Mouse (Mus musculus) CD4-positive, CD25-positive, alpha-beta regulatory T cell, adult 4 months (primary cell): ENCODE data around the gene Car7. TPM values are rescaled to one million over a fixed set of nuclear protein-coding genes. Genes with fewer than 3 reads are reported as not detected.

Experiments used
- ATAC-seq: one replicate; pipeline ENCODE4 v1.8.0; 2017
- polyA plus RNA-seq, 2 experiments: library from polyadenylated mRNA; unstranded; fragments of 100-300 nt; shearing (Covaris generic); gene quantifications; one replicate each; pipeline ENCODE4 v1.2.1; 2017

Gene Car7
- 1 to 10 TPM; 4.5 to 7.3 TPM for polyA plus RNA-seq

DNA sequence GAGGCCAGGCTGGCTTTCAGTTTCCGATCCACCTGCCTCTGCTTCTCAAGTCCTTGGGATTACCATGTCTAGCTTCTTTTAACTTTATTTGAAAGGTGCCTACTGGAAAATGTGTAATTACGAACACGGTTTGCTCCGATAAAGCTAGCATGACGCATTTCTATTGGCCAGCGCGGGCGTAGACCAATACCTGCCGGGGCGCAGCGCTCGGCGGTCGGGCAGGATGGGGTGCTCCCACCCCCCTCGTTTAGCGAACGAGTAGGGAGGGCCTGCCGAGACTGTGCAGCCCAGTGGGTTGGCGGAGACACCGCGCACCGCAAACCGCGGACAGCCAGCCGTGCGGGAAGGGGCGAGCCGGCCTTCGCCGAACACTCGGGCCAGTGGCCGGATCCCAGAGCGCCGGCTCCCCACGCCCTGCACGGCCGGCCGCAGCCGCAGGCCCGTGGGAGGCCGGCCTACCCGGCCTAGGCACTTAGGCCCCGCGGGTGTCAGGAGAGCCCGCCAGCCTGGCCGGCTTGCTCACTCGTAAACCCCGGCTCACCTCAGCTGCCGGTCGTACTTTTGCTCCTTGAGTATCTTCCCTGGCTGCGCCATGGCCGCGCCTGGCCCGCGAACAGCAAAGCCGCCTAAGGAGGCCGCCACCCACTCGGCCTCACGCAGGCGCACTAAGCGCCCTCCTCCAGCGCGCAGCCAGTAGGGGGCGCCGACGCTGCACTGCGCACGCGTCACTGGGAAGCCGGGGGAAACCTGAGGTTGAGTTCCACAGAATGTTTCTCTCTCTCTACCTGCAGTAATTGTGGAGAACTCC is at the start of gene Car7, which contains the start of gene Nae1:
Gene Car7 (plus strand): TSS at position 719 of the 808 bp plus-strand sequence.
Gene Nae1 (minus strand): TSS at position 667 of the 808 bp plus-strand sequence.
- ATAC-seq: peak; percentile 81

DNA sequence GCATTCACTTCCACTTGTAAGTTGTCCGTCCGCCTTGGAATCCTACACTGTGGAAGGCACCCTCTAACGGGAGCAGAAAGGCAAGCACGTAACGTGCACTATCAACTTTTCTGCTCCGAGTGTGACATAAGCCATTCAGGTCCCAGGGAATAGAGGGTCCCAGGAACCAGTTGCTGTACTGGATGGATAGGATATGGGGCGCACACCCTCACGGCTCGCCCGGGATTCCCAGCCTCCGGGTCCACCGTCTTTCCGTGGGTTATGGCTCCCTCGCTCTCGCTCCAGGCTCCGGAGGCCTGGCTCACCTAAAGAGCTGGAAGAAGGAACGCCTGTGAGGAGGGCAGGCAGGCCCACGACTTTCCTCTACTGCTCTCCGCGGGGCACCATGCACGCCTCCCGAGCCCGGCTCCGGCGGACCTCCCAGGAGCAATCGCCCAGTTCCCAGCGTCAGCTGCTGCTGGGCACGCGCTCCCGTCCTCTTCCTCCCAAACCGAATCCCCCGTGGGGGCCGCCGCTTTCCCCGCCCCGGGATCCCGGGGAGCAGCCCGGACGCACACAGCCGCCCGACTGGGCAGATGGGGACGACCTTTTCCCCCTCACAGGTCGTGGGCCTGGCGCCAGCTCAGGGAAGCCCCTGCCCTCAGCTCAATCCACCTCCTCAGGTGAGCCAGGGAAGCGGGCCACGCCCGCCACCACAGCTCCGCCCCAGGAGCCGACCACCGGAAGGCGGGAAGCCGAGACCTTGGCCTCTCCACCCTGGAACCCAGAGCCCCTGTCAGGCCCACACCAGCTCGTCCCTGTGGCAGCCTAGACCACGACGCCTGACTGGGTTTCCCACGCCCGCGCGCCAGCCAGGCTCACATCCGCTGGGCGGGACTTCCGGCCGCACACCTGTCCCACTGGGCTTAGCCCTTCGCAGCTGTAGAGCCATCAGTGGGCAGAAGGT is 25.2 kb upstream of the Car7 start, which contains the start of gene Terb1:
Gene Terb1 (minus strand): TSS at position 850 of the 946 bp plus-strand sequence.
- ATAC-seq: peak; percentile 94

DNA sequence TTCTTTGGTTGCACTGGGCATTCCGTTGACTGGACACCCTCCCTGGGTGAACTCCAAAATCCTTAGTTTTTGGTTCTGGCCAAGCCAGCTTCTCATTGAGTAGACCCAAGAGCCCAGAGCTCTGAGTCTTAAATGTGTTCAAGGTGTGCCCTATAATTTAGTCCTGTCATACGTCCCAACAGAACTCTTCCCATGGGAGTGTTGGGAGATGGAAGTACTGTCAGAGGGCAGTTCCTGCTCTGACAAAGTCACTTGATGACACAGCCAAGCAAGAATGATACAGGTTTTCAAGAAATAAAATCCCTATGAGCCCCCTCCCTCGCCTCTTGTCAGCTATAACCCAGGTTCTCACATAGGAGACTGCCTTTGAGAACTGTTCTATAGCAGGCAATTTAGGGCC is 24.4 kb upstream of the Car7 start:
- ATAC-seq: no peak

DNA sequence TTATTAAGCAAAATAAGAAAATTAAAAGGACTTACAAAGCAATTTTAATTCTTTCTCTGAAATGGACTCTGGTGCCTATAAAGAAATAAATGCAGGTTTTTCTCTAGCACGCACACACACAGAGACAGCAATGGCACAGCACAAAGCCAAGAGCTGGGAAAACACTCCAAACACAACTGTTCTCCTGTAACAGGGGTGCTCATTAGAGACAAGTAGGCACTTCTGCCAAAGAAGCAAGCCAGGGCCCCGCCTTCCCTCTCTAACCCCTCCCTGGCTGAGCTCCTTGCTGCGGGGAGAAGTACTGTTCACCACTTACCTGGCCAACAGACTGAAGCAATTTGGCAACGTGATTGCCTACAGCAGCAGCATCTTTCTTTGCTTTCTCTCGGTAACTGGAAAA is 16.6 kb upstream of the Car7 start:
- ATAC-seq: no peak

DNA sequence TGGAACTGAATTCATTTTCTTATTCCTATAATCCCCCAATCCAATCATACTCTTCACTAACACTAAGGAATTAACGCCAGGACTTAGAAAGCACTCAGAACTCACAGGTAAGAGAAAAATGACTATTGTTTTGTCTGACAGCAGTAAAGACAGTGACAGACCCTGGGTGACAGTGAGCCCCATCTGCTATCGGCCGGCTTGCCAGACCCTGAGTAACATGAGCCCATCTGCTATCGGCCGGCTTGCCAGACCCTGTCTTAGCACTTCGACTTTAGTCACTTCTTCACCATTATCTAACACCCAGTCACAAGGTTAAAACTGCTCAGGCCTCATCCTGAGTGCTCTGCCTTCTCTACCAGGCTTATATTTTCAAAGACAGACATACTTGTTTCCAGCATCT is 4.8 kb upstream of the Car7 start:
- no peak for ATAC-seq

DNA sequence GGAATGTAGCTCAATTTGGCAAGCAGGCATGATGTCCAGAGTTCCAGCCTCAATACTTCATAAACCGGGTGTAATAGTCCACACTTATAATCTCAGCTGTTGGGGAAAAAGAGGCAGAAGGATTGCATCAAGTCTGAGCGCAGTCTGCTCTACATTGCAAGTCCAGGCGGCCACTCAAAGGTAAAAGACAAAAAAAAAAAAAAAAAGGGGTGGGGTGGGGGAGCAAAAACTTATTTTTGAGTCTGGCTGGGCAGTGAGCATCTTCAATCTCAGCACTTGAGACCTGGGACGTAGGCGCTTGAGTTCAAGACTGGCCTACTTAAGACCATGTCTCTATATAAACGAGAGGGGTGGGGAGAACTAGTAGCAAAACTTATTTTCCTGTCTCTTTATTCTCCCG is 938 bp upstream of the Car7 start:
- ATAC-seq: no peak

GRCm38 (mm10) chr8:104534779-104535141 is 271 bp downstream of the Car7 start:
- peak; percentile 65 for ATAC-seq

- no peak for ATAC-seq
Measured at GRCm38 (mm10) chr8:104535378-104535777, 889 bp downstream of the Car7 start.

GRCm38 (mm10) chr8:104536028-104536427 is 1.5 kb downstream of the Car7 start:
- ATAC-seq: no peak

GRCm38 (mm10) chr8:104538896-104539295 is 4.4 kb downstream of the Car7 start:
- no peak for ATAC-seq

DNA sequence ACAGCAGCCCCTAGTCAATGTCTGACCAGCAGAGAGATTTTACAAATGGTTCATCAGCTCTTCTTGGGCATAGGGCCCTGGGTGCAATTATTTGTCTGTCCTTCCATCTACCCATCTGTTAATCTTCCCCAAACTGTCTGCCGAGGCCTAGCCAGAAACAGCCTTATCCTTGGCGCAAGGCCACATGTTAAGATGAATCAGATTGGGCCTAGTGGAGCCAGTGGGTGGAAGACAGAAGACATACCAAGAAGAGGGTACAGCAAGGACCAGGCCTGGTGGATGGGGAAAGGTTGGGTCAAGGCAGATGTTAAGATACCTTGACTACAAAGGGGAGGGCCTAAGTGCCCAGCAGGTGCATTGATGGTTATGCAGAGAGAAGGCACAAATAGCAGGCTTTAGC is 5.1 kb downstream of the Car7 start:
- no peak for ATAC-seq

GRCm38 (mm10) chr8:104540238-104540637 is 5.7 kb downstream of the Car7 start:
- no peak for ATAC-seq

DNA sequence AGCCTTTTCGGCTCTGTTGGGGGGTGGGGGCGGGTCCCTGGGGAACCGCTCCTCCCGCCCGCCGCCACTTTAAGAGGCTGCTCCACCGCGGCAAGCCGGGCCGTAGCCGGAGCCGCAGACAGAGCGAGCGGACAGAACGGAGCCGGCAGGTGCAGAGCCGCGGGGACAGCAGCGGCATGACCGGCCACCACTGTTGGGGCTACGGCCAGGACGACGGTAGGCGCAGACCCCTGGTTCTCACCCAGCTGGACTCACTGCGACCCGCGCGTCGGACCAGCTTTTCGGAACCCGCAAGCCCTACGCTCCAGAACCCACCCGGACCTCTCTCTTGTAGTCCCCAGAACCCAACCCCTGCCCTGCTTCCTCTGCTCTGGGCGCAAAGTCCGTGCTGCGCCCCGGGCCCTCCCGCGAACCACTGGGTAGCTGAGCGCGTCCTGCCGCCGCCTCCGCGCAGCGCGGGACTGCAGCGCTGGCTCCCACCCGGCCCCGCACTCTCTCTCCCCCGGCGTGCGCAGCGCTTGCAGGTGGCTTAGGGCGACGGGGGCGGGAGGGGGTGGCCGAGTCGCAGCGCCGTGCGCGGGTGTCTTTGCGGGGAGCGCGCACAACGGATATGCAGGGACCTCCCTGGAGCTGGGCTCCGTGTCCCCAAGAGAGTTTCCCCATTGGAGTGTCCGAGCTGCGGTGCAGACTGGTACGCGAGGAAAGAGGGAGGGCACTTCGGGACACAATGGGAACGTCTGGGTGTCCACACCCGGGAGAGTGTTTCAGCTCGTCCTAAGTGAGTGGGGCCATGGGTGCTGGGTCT is 6.4 kb downstream of the Car7 start:
- ATAC-seq: peak; percentile 26

DNA sequence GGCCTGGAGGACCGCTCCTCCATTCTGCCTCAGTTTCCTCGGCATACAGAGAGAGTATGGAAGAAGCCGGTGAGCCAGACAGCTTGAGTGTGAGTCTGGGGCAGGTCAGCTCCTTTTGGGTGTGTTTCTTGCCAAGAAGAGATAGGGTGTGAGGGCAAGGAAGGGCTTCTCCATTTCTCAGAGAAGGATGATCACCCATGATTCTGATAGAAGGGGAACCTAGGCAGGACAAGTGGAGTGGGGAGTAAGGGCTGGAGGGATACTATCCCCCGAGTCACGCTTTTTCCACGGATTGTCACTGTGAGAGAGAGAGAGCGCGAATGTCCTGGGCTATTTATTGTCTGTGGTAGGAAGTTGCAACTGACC is 7.0 kb downstream of the Car7 start:
- no peak for ATAC-seq

GRCm38 (mm10) chr8:104542160-104542559 is 7.7 kb downstream of the Car7 start:
- ATAC-seq: no peak

DNA sequence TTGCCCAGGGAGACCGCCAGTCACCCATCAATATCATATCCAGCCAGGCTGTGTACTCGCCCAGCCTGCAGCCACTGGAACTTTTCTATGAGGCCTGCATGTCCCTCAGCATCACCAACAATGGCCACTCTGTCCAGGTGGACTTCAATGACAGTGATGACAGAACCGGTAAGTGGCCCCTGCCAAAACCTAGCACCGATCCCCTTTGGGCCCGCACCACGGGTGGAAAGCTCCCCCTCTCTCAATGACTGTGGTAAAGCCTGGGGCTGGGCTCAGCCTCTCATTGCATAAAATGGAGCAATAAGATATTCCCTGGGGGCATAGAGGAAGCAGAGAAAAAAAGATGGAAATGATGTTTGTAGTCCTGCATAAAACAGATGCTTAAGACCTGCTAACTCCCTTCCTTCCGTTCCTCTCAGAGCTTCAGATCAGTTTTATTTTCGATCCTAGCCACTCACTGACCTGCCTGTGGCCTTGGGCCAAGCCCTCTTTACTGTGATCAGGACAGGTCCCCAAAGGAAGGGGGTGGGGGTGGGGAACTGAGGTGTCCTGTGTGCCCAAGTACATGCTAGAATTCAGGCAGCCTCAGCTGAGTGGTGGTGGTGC is 9.1 kb downstream of the Car7 start:
- no peak for ATAC-seq

- ATAC-seq: no peak
Measured at GRCm38 (mm10) chr8:104555191-104555590, 20.7 kb downstream of the Car7 start.

DNA sequence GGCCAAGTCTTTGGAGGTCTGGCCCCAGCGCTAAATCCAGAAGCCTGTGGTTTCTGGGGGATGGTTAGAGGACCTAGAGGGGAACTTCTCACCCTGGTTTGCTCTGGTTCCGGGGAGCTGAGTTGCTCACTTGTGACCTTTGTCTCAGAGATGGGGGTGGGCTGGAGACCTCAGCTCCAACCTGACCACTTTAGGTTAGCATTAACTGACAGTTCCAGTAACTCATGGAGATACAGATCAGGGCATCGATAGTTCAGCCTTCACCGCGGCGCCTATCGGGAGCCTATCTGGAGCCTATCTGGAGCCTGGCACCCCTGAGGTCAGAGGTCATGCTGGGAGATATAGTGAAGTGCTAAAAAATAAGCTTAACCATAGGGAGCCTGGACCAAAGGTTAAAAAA is 22.7 kb downstream of the Car7 start:
- no peak for ATAC-seq

- no peak for ATAC-seq
Measured at GRCm38 (mm10) chr8:104560731-104561130, 26.2 kb downstream of the Car7 start.

DNA sequence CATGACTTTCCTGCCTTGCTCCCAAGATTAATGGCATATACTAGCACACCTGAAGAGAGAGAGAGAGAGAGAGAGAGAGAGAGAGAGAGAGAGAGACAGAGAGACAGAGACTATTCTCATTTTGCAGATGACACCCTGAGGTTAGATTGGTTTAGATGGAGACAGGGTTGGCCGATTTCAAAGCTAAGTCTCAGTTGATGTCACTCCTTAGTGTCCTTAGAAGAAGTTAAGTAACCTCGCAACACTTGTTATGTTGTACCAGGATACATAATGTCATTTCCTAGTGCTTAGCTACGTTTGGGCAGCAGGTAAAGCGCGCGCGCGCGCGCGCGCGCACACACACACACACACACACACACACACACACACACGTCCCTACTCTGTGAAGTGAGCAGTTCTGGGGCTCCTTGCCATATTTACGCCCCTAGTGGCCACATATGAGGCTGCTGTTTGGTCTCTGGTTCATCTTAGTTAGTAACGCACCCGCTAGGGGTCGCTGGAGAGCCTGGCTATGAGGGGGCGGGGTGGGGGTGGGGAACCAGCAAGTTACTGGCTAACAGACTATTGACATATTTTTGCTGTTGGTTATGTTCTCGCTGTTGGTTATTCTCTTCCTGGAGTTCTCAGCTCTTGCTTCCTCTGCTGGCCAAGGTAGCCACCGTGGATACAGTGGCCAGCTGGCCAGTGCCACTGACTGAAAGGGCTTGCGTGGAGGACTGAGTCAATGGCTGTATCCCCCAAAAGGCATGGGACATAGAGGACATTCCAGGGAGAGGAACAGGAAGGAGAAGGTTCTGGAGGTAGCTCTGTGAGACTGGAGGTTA is 30.4 kb downstream of the Car7 start:
- ATAC-seq: peak; percentile 99

DNA sequence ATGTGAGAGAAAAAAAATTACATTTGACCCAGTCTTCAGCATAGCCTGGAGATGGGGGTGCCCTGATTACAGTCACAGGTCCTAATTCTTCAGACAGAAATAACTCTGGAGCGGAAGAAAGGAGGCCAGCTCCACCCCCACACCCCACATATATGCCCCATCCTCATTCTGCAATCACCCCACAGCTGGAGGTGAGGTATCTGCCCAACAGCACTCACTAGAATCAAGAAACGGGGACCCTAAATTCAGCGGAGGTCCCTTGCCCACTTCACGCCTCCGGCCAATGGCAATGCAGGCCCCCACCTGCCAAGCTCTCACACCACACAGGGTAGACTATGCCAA is 30.9 kb downstream of the Car7 start:
- ATAC-seq: no peak
